Mouse (Mus musculus) cortical plate, adult 2 months (tissue): Measurements from ENCODE around the gene Rbm14. TPM values are rescaled to one million over a fixed set of nuclear protein-coding genes. Genes with fewer than 3 reads are reported as not detected.
A peak's percentile ranks its signal among the peaks of the same experiment; 100 is the strongest.
"Not testable (repeated sequence)": the region's sequence is repeated elsewhere in the genome, so short reads cannot be mapped to it uniquely, and the experiment has no call there.

Source experiments
- H3K27ac ChIP-seq: fragments of 200-500 bp; 2 replicates; pipeline ENCODE4 v1.5.1; 2012; ENCODE audit warnings: low read length, control low read depth, inconsistent platforms; ENCODE audit not compliant: insufficient read depth
- H3K4me1 ChIP-seq: fragments of 200-500 bp; 2 replicates; pipeline ENCODE4 v1.6.1; 2011; ENCODE audit warnings: low read length; ENCODE audit not compliant: control insufficient read depth, insufficient read depth
- H3K4me3 ChIP-seq: fragments of 200-500 bp; 2 replicates; pipeline ENCODE4 v1.5.1; 2011; ENCODE audit warnings: mild to moderate bottlenecking, low read length, control low read depth; ENCODE audit not compliant: insufficient read depth
- CTCF ChIP-seq: fragments of 200-500 bp; IDR thresholded peaks from 2 replicates; pipeline ENCODE4 v1.5.1; 2011; ENCODE audit warnings: mild to moderate bottlenecking, control low read depth, low read length; ENCODE audit not compliant: insufficient read depth; ENCODE audit errors: extremely low read depth
- POLR2A ChIP-seq: fragments of 200-500 bp; IDR thresholded peaks from 2 replicates; pipeline ENCODE4 v1.6.1; 2011; ENCODE audit warnings: mild to moderate bottlenecking, low read length, control low read depth; ENCODE audit not compliant: insufficient read depth; ENCODE audit errors: extremely low read depth
- polyA plus RNA-seq: library from polyadenylated mRNA; depleted of rRNA; stranded (reverse); fragments of >200 nt; gene quantifications from 2 replicates; pipeline ENCODE4 v1.2.3, GENCODE M21; 2012

The Rbm14 gene
- polyA plus RNA-seq, 1 experiment = 25.1 TPM

DNA sequence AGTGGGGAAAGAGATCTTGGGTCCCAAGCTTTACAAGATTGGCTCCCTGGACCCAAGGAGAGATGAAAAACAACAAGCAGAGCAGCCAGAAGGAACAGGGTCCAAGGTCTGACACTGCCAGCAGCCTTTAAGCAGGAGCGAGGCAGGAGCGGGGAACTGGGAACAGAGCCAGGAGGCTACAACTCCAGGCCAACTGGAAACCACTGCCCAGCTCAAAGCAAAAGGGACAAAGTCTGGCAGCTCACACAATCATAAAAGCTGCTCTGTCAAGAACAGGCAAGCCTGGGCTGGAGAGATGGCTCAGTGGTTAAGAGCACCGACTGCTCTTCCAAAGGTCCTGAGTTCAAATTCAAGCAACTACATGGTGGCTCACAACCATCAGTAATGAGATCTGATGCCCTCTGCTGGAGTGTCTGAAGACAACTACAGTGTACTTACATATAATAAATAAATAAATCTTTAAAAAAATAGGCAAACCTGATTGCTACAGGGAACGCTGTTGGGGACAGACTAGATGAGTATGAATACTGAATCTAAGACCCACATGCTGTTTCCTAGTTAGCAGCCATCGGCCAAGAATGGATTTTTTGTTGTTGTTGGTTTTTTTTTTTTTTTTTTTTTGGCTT, 9.4 kb upstream of the Rbm14 start:
- Histone ChIP-seq H3K4me3 (no peak overlapping the region), H3K4me1 (no peaks in the 10 kb centered on the region), H3K27ac (no peak overlapping the region)
- no peak for TF ChIP-seq POLR2A
- TF ChIP-seq CTCF = no peak

DNA sequence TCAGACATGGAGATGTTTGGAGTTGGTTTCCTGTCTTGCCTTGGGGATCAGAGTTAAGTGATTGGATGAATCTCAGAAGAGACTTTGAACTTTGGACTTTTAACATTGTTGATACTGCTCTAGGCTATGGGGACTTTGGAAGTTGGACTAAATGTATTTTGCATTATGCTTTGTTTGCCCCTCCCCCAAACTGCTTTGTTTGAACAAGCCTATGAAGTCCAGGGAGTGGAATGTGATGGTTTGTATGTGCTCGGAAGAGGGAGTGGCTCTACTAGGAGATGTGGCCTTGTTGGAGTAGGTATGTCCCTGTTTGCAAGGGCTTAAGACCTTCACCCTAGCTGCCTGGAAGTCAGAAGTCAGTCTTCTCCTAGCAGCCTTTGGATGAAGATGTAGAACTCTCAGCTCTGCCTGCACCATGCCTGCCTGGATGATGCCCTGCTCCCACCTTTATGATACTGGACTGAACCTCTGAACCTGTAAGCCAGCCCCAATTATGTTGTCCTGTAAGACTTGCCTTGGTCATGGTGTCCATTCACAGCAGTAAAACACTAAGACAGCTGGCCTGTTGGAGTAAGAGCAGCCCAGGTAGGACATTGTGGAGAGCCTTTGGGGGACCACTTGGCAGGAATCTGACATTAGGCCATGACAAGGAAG, 5.9 kb upstream of the Rbm14 start:
- Histone ChIP-seq H3K27ac (no peak overlapping the region), H3K4me1 (no peaks in the 10 kb centered on the region), H3K4me3 (no peak overlapping the region)
- no peak for TF ChIP-seq POLR2A
- no peak for TF ChIP-seq CTCF

DNA sequence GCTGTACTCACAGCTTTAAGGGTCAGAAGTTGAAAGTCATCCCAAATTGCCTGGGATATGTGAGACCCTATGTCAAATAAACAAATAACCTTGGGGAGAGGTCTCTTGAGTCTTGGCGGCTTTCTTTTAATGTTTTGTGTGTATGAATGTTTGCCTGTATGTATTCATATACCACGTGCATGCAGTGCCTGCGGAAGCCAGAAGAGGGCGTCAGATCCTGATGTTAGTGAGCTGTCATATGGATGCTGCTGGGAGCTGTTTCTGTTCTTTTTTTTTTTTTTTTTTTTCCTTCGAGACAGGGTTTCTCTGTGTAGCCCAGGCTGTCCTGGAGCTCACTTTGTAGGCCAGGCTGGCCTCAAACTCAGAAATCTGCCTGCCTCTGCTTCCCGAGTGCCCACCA, 1.6 kb upstream of the Rbm14 start:
- Histone ChIP-seq H3K27ac (no peak overlapping the region), H3K4me1 (peaks cover 5% of the 10 kb centered on the region), H3K4me3 (no peak overlapping the region)
- TF ChIP-seq POLR2A (no peak), CTCF (no peak)

DNA sequence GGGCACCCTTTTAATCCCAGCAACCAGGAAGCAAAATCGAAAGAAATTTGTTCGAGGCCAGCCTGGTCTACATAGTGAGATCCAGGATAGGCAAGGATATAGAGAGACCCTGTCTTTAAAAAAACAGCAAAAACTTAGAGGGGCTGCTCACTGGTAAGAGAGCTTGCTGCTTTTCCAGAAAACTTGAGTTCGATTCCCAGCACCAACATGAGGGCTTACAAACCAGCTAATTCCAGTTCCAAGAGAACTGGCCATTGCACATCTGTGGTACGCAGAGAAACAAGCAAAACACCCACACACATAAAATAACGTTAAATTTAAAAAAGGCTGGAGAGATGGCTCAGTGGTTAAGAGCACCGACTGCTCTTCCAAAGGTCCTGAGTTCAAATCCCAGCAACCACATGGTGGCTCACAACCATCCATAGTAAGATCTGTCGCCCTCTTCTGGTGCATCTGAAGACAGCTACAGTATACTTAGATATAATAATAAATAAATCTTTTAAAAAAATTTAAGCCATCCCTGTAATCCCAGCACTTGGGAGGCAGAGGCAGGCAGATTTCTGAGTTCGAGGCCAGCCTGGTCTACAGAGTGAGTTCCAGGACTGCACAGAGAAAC, 1.0 kb upstream of the Rbm14 start:
- Histone ChIP-seq H3K27ac (peak overlapping the region; percentile 75; the same call in 1 of the 2 replicates), H3K4me3 (peak overlapping the region; percentile 76)

DNA sequence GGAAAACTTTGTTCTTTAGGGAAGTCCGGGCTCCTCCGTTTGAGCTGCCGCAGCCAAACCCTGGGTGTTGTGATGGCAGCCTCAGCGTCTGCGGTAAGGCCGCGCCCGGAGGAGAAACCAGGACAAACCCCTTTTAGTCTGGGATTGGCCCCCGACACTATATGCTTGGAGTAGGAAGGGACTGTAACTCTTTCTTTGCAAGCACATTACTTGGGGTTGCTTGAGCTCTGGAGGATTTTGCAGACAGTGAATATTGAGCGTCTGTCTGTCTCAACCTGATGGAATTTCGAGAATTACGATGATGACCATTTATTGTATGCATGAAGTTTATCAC, 442 bp upstream of the Rbm14 start:
- Histone ChIP-seq H3K4me1 (peaks cover 6% of the 10 kb centered on the region), H3K27ac (peak overlapping the region; percentile 75)

More for the DNA sequence above, 1.0 kb upstream of the Rbm14 start:
- H3K4me1 ChIP-seq = not testable (repeated sequence)

DNA sequence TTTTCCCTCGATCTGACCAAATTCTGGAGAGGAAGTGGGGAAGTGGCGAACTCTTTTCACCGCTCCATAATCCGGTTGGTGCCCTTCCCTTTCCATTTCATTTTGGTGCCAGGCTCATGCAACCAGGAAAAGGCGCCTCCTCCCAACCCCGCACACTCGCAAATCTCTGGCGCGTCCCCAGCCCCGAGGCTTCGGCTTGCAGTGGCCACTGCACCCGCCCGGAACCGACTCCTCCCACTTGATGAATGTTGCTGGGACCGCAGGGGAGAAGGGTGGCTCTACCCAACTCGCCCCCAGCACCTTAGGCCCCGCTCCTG, 730 bp downstream of the Rbm14 start:
- H3K4me3 ChIP-seq = peak overlapping the region; percentile 76
- H3K27ac ChIP-seq = no peak overlapping the region
- peaks cover 6% of the 10 kb centered on the region for H3K4me1 ChIP-seq
- TF ChIP-seq CTCF = no peak
- no peak for TF ChIP-seq POLR2A

More for the DNA sequence above, 442 bp upstream of the Rbm14 start:
- peak overlapping the region; percentile 76 for H3K4me3 ChIP-seq
- TF ChIP-seq POLR2A (no peak), CTCF (no peak)

DNA sequence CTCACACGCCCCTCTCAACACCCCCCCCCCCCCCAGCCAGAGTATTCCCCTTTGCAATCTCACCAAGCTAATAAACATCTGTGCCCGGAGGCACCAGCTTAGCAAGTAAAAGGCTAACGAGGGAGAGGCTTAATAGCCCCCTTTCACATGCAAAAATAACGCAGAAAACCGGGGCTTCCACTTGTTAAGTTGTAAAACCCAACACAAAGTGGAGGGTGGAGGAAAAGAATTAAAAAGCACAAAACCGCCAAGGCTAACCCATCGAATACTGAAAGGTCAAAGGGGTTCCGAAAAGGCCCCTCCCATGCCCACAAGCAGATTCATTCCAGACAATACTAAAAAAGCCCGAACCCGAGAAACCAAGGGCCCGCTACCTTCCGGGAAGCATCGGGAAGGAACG, 1.1 kb downstream of the Rbm14 start:
- peak overlapping the region; percentile 76 for H3K4me3 ChIP-seq
- no peak overlapping the region for H3K27ac ChIP-seq
- no peak for TF ChIP-seq CTCF

DNA sequence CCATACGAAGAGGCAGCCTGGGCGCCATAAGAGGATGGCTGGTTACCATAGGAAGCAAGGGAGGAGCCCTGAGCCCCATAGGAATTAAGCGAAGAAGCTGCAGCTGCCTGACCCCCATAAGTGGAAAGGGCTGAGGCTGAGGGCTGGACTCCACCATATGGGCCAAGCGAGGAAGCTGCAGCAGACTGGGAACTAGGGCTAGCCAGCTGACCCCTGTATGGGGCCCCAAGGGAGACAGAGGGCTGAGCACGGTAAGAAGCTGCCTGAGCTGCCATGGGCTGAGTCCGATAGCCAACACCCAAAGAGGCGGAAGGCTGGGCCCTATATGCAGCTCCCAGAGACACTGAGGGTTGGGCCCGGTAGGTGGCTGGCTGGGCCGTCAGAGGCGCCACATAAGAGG, 8.2 kb downstream of the Rbm14 start:
- H3K4me3 ChIP-seq = no peak overlapping the region
- H3K4me1 ChIP-seq = peaks cover 9% of the 10 kb centered on the region
- no peak for TF ChIP-seq CTCF
- no peak for TF ChIP-seq POLR2A
- H3K27ac ChIP-seq = no peak overlapping the region

More for the DNA sequence above, 1.1 kb downstream of the Rbm14 start:
- H3K4me1 ChIP-seq = peaks cover 6% of the 10 kb centered on the region

DNA sequence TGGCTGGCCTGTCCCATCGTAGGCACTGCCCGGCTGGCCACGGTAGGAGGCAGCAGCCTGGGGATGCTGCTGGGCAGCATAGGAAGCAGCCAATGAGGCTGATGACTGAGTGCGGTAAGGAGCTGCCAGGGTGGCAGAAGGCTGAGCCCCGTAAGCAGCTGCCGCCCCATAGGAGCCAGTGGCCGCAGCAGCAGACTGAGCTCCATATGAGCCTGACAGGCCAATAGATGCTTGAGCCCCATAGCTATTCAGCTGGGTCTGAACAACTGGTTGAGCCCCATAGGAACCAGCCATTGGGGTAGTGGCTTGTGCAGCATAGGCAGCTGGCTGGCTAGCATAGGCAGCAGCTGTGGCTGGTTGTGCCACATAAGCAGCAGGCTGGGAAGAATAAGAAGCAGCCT, 8.7 kb downstream of the Rbm14 start:
- H3K4me3 ChIP-seq = no peak overlapping the region
- H3K27ac ChIP-seq = no peak overlapping the region
- TF ChIP-seq CTCF = no peak
- no peak for TF ChIP-seq POLR2A
- peaks cover 6% of the 10 kb centered on the region for H3K4me1 ChIP-seq

DNA sequence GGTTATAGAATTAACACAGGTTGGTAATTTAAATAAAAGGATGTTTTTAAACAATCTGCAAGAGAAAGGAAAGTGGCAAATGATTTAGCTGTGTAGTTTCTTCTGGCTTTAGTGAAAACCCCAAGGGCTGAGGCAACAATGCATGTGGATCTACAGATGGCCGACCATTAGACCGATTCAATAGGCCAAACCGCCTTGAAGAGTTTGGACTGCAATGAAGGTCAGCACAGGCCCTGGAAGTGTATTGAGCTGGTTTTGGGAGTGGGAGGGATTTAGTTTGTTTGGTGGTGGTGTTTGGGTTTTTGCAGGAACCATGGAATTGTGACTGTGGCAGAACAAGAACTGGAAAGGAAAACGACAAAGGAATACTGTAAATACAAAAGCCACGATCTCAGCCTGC, 12.4 kb downstream of the Rbm14 start:
- H3K27ac ChIP-seq = no peak overlapping the region
- no peak overlapping the region for H3K4me3 ChIP-seq
- no peak for TF ChIP-seq CTCF
- TF ChIP-seq POLR2A = no peak
- peaks cover 8% of the 10 kb centered on the region for H3K4me1 ChIP-seq

DNA sequence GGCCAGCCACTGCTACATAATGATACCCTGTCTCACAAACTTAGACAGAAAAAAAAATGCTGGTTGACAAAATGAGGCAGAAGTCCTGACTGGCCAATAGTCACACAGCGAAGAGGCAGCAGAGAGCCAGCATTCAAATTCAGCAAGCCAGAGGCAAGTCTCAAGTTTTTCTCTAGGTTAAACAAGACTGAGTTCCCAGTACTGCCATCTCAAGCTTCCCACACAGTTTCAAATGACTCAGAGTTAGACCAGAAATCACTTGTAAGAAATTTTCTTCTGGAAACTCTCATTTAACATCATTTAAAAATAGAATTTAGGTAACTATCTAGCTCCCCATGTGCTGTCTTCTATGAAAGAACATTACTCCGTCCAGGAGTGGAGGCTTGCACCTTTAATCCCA, 13.6 kb downstream of the Rbm14 start:
- Histone ChIP-seq H3K4me3 (no peak overlapping the region), H3K4me1 (peaks cover 3% of the 10 kb centered on the region), H3K27ac (no peak overlapping the region)
- TF ChIP-seq POLR2A = no peak
- no peak for TF ChIP-seq CTCF
